Mouse (Mus musculus): ENCODE data around the gene St3gal2. TPM values are rescaled to one million over a fixed set of nuclear protein-coding genes. Genes with fewer than 3 reads are reported as not detected.

The St3gal2 gene
- 10 to 100 TPM; 22.9 to 29.4 TPM for total RNA-seq (2021)

DNA sequence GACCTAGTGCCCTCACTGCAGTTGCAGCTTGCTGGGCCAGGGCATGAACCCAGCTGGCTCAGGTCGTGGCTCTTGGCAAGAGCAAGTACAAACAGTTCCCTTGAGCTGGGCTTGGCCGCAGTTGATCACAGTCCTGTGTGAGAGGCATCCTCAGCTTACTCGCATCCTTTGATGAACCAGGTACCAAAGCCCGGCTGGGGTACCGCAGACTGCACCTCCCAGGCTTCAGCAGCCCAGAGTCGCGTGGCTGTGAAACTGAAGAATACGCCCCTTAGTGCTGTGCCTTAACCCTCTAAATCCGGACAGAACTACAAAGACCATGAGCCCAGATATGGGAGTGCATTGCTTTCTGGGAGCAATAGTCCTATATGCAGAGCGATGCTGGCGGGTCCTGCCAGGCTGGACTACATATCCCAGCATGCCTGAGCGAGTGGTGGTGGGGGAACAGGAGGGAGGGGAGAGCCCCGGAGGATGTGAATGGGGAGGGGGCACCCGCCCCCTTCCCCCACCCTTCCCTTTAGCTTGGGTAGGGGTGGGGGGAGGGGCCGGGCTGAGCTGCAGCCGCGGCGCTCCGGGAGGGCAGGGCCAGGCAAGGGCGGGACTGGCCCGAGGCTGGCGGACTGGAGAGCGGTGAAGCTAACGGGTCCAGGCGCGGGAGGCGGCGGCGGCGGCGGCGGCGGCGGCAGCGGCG lies at the start of gene St3gal2:
TSS of gene St3gal2 (plus strand) at position 582 of the 691 bp plus-strand sequence.
- DNase-seq (ENCODE audit: low spot score) = peak; percentile 86
- intact Hi-C loops (cut with DNase I) = loop anchor here (2.0 kb wide), 2 partner anchors 17 to 45 kb away; partner anchors contain the start of gene Fuk

DNA sequence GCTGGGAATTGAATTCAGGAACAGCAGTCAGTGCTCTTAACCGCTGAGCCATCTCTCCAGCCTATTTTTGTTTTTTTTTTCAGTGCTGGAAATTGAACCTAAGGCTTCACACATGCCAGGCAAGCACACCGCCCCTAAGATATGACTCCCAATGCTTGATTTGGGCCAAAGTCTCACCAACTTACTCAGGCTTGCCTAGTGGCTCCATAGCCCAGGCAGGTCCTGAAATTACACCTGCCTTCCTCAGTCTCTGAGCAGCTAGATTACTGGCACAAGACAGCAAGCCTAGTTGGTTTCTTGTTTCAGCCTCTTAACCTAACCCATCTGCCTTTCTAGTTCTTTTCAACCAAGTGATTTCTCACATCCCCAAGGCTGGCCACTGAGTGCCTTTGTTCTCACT lies 49.2 kb upstream of the St3gal2 start:
- intact Hi-C loops (cut with DNase I) = no loop called here
- no peak for DNase-seq (ENCODE audit: low spot score)

DNA sequence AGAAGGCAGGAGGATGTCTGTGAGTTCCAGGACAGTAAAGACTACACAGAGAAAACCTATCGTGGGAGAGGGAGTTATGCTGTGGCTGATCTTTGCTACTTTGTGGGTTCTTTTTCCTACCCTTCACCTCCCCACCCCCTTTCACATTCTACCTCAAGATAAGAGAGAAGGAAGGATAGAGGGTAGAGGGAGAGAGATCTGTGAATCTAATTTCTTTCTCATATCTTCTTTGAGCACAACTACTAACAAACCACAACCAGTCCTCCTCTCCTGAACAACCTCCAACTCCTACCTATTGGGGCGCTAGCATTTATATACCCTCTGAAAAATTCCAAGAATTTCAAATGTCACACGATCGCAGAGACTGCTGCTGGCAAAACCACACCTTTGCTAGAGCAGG lies 41.9 kb upstream of the St3gal2 start:
- DNase-seq (ENCODE audit: low spot score) = no peak
- intact Hi-C loops (cut with DNase I) = no loop called here

DNA sequence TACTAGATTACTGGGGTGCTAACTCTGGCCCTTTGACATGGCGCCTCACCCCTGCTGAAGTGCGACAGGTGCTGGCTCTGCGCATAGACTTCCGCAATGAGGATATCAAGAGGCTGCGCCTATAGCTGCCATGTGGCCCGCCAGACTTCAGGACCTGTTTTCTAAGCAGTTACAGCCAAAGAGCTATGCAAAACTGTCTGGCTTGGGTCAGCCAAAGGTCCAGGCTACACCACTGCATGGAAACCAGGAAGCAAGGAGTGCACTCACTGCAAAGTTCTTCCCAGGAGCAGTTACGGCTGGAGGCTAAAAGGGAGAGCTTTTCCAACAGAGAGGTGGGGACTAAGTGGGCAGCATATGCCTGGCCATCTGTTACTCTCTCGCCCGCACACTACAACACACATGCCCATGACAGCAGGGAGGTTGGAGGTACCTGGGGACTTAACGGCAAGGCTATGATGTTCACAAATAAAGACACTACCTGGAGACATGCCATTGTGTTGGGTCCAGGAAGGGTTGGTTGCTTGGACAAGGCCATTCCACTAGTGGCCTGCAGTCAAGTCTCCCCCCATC lies 37.9 kb upstream of the St3gal2 start:
- no peak for DNase-seq (ENCODE audit: low spot score)

DNA sequence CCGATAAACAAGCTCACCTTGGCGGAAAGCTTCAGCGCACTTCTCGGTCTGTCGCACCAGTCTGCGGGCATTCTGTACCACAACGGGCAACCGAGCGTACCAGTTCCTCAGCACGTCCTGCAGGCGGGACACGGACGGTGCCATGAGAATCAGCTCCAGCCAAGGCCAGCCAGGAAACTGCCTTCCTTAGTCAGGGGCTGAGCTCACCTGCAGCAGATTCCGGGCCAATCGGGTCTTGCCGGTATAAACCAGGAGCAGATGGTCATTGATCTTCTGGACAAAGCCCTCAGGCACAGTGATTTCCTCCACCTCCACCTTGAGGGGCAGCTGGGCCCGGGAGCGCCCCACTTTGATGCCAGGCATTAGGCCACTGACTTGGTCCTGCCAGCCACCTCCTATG lies 35.9 kb upstream of the St3gal2 start:
- no peak for DNase-seq (ENCODE audit: low spot score)
- intact Hi-C loops (cut with DNase I) = no loop called here

More for the DNA sequence above, 37.9 kb upstream of the St3gal2 start:
- intact Hi-C loops (cut with DNase I) = no loop called here

DNA sequence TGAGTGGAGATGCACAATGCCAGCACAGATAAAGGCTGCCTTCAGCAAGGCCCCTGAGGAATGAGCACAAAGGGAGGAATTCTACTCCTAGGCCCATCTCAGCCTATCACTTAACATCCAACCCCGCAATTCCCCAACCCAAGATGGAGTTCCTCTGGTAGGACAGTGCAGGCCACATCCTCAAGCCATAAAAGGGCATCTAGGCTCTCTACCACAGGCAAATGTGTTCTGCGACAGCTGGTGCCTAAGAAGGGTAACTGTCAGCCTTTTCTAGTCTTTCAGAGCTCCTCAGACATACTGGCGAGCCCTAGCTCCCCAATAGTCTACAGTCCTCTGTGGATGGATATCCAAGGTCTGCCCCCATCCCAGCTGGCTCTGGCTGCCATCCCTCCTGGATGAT lies 33.1 kb upstream of the St3gal2 start:
- no peak for DNase-seq (ENCODE audit: low spot score)
- intact Hi-C loops (cut with DNase I) = no loop called here

DNA sequence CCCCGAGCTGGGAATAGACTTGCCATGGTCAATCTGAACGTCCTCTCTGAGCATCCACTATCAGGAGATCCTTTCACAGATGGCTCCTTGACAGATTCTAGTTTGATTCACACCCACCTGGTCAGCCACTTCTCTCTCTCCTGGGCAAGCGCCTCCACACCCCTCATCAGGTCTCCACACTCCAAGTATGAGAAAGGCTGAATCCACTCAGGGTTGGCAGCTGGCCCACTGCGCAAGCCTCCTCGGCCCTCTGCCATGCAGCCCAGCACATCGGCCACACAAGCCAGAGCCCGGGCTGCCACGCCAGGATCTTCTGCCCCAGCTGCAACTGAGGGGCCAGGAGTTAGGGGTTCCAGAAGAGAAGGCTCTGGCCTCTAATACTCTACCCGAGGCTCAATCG lies 32.2 kb upstream of the St3gal2 start:
- intact Hi-C loops (cut with DNase I) = no loop called here
- DNase-seq (ENCODE audit: low spot score) = no peak

DNA sequence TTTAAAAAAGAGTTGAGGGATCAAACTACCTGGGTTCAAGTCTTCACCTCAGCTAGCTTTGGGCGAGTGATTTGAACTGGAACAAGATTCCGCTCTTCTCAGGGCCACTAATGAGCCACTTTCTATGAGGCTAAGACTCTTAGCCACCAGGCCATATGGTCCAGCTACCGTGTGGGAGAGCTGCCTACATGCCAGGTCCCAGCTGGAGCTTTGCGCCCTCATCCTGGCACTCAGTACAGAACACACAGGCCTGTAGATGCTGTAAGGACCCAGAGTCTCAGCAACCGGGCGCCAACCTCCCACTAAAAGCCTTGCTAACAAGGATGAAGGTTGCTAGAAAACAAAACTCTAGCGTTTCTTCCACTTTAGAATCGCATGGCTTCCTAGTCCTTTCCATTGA lies 31.3 kb upstream of the St3gal2 start:
- intact Hi-C loops (cut with DNase I) = no loop called here
- no peak for DNase-seq (ENCODE audit: low spot score)

DNA sequence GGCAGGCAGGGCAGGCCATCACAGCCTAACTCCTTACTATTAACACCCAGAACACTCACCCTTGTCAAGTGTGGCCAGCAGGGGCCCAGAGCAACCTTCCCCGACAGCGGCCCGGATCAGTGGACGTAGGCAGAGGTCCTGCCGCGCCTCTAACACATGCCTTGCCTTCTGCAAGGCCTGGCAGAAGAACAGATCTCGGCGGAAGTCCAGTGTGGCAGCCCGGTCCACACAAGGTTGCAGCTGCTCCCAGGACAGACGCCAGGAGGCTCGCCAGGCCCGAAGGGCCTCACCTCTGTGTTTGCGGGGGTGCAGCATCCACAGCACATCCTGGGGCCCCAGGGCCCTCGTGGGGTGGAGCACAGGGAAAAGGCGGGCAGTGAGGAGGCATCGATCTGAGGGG lies 30.9 kb upstream of the St3gal2 start:
- intact Hi-C loops (cut with DNase I) = no loop called here
- DNase-seq (ENCODE audit: low spot score) = no peak

DNA sequence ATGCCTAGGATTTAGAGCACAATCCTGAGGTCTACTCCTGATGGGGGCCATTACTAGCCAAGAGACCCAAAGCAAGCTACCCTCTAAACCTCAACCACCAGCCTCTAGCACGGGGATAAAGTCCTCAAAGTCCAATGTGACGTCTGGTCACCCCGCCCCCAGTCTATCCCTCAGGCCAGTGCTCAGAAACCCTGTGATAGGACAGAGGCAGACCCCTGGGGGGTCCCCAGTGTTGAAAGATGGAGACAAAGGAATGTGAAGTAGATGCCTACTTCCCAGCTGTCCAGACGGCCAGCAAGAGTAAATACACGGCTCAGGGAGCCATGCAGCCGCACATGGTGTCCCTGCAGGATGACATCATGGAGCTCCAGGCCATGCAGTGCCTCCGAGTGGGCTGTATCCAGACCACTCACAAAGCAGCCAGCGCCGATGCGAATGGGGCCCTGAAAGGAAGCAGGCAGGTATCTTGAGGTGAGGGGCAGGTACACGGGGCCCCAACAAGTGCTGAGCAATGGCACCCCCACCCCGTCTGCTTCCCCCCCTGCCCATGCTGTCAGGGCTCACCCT lies 29.7 kb upstream of the St3gal2 start:
- intact Hi-C loops (cut with DNase I) = no loop called here
- DNase-seq (ENCODE audit: low spot score) = no peak

DNA sequence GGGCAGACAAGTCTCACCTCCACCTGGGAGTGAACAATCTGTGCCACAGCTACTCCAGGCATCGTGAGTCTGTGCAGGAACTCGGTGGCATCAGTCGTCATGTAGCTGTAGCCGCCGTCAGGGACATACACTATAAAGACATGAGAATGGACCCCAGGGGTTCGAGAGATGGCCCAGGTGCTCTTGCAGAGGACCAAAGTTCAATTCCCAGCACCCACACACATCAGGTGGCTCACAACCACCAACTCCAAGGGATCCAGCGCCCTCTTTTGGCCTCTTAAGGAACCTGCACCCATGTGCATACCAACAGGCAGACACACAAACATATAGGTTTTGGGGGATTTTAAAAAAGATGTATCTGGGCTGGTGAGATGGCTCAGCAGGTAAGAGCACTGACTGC lies 27.7 kb upstream of the St3gal2 start:
- DNase-seq (ENCODE audit: low spot score) = no peak
- intact Hi-C loops (cut with DNase I) = no loop called here

DNA sequence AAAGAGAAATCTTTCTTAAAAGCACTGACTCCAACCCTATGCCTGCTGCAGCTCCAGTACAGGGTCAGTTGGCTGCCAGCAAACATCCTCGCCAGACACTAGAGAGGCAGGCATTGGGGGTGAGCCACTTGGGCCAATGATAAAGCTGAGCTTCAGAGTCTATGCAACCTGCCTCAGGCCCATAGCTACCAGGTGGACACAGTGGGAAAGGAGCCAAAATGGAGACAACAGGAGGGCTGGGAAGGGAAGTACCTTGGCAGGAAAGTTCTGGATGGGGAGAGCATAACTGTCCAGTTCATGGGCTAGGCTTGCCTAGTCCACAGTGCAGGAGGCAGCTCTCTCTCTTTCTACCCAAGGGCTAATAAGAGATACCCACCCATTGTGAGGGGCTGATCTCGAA lies 26.8 kb upstream of the St3gal2 start:
- DNase-seq (ENCODE audit: low spot score) = no peak
- intact Hi-C loops (cut with DNase I) = no loop called here

DNA sequence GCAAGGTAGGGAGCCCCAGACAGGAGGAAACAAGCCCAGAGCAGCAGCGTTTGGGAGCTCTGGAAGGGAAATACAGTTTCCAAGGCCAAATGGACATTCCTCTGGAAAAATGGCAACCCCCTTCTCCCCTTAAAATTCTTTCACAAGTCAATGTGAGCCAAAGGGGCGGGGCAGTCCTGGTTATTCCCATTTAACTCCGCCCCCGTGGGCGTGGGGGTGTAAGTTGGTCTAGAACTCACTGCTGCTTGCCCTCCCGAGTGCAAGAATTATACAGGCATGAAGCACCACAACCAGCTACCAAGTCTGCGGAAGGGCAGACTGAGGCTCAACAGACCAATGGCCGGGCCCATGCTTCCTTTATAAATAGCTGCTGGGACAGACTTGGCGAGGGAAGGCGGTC lies 24.9 kb upstream of the St3gal2 start:
- DNase-seq (ENCODE audit: low spot score) = no peak
- intact Hi-C loops (cut with DNase I) = no loop called here

DNA sequence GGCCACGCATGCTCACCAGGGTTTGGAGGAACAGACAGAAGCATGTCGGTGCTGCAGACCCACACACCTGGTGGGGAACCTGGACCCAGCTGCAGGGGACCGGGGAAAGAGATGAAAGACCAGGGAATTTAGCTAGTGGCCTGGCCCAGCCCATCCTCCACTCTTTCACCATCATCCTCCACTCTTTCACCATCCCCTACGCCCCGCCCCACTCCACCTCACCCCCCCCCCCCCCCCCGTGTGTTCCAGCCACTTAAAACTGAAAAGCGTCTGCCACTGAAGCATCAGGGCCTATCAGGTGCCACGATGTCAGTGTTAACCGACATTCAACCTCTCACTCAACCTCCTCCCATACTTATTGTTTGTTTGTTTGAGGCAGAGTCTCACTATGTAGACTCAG lies 24.5 kb upstream of the St3gal2 start:
- intact Hi-C loops (cut with DNase I) = no loop called here

DNA sequence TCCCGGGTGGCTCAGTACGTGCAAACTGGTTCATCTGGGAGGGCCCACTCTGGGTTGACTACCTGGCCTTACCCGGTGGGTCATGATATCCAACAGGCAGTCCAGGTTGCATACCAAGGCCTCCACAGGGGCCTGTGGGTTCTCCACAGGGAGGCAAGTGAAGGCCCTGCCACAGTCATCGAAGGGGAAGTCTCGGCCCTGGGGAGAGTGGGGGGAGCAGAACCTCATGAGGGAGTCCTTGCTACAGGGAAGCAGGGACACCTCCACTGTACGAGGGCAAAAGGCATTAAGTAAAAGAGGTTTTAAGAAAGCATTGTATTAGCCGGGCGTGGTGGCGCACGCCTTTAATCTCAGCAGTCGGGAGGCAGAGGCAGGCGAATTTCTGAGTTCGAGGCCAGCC lies 23.9 kb upstream of the St3gal2 start:
- no peak for DNase-seq (ENCODE audit: low spot score)
- intact Hi-C loops (cut with DNase I) = no loop called here

More for the DNA sequence above, 24.5 kb upstream of the St3gal2 start:
- no peak for DNase-seq (ENCODE audit: low spot score)

DNA sequence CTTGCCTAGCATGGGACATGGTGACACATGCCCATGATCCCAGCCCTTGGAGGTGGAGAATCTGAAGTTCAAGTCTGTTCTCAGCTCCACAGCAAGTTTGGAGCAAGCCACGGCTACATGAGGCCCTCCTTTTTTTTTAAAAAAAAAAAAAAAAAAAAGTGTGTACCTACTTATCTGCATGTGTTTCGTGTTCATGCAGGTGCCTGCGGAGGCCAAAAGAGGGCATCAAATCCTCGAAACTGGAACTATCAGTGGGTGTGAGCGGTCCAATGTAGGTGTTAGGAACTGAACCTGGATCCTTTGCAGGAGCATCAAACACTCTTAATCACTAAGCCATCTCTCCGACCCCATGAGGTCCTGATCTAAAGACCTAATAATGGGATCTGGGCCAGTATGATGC lies 22.2 kb upstream of the St3gal2 start:
- intact Hi-C loops (cut with DNase I) = no loop called here
- no peak for DNase-seq (ENCODE audit: low spot score)

DNA sequence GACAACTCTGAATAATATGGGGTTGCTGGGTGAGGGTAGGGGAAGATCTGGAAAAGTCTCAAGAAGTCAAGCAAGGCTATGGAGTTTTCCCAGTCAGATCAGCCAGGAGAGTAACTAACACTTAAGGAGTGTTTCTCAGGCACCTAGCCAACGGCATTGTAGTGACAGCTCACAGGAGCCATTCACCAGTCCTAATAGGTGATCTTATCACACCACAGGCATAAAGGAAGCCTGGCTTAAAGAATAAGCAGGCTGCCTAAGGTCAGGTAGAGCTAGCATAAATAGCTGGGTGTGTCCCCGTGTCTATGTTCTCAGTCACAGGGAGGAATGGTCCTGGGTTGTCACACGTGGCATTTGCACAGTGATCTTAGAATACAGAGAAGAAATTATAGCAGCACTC lies 18.7 kb upstream of the St3gal2 start:
- no peak for DNase-seq (ENCODE audit: low spot score)
- intact Hi-C loops (cut with DNase I) = loop anchor here (5.0 kb wide), 1 partner anchor 66 kb away; no protein-coding TSS in a partner anchor

DNA sequence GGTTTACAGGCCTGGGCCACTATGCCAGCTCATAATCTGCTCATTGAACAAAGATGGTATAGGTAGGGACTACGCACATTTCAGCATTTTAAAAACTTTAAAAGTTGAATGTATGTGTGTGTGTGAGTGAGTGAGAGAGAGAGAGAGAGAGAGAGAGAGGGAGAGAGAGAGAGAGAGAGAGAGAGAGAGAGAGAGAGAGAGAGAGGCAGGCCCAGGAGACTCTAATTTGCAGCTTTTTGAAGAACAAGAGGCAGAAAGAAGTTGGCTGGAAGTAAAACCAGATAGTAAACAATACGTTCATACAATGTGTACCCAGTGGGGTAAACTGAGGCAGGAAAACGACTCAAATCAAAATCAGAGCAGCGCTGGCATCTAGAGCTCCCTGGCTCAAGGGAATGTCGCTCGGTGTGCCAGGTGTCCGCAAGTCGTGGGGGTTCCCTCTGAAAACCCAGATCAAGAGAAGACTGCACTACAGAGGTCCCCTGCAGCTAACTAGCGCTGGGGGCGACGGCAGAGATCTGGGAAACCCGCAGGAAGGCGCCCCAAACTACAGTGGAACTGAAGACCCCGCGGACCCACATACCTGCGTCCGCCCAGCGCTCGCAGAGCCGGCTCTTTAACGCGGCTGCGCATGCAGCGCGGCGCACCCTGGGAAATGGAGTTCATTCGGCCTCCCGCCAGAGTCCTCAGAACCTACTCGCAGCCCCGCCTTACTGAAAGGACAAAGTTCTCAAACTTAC lies 17.7 kb upstream of the St3gal2 start, which contains the start of gene Fuk:
TSS of gene Fuk (minus strand) at position 650 of the 740 bp plus-strand sequence.
- intact Hi-C loops (cut with DNase I) = loop anchor here (2.0 to 5.0 kb wide), 2 partner anchors 17 to 65 kb away; partner anchors contain the start of gene St3gal2
- peak; percentile 66 for DNase-seq (ENCODE audit: low spot score)

DNA sequence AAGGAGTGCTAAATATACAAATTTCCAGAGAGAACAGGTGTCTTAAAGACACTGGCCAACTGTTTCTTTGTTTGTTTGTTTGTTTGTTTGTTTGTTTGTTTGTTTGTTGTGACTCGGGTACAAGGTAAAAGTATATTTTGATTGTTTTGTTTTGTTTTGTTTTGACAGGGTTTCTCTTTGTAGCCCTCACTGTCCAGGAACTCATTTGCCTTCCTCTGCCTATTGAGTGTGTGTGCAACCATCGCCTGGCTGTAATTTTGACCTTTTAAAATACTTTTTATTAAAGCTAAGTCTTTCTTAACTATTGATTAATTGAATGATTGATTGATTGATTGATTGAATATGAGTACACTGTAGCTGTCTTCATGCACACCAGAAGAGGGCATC lies 17.1 kb upstream of the St3gal2 start:
- intact Hi-C loops (cut with DNase I) = loop anchor here (2.0 to 5.0 kb wide), 2 partner anchors 16 to 65 kb away; partner anchors contain the start of gene St3gal2
- no peak for DNase-seq (ENCODE audit: low spot score)

DNA sequence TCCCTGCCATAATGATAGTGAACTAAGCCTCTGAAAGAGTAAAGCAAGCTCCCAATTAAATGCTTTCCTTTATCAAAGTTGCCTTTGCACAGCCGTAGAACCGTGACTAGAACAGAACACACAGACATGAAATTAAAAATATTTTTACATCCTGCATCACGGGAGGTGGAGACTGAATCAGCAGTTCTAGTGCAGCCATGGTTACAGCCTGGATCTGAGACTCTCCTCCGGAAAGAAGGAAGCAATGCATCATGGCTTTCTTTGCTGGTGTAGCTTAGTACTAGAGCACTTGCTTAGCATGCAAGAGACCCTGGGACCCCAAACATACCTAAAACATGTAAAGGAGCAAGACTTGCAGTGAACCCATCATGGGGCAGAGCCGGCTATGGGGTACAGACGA lies 14.3 kb upstream of the St3gal2 start:
- intact Hi-C loops (cut with DNase I) = no loop called here
- no peak for DNase-seq (ENCODE audit: low spot score)

DNA sequence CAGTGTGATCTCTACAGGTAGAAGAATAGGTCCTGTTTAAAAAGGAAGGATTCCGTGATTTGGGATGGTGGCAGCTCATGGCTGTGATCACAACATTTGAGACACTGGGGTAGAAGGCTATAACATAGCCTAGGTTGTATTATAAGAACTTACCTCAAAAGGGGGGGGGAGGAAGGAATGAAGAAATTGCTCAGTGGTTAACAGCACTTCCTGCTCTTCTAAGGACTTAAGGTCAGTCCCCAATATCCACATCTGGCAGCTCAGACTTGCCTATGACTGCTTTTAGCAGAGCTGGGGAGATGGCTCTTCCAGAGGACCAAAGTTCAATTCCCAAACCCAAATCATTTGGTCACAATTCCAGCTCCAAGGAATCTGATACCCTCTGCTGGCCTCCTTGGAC lies 13.0 kb upstream of the St3gal2 start:
- intact Hi-C loops (cut with DNase I) = no loop called here

More for the DNA sequence above, 13.0 kb upstream of the St3gal2 start:
- no peak for DNase-seq (ENCODE audit: low spot score)

Data from heart, postnatal 25 days (tissue).